Mouse (Mus musculus): Measurements from ENCODE around the gene Pck1. TPM values are rescaled to one million over a fixed set of nuclear protein-coding genes. Genes with fewer than 3 reads are reported as not detected.
A peak's percentile ranks its signal among the peaks of the same experiment; 100 is the strongest.

Pck1 gene
- total and polyA plus RNA-seq, 2 experiments: 240 to 2,488 TPM

DNA sequence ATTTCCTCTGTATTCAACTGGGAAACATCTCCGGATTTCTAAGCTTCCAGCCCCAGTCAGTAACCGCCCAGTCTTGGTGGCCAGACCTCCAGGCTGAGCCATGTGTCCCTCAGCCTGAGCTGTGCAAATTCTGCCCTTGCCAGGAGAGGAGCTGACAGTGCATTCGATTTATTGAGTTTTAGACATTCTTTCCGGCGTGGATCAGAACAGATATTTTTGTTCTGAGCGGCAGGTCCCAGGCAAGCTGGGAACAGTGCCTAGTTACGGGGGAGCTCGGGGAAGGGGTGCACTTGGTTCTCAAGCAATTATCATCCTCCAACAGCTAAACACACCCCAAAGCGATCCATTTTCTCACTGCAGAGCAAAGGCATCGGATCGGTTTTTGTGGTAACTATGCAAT is 9.2 kb upstream of the Pck1 start:
- no peaks in the 10 kb centered on the region for H3K36me3 ChIP-seq (ENCODE audit: control insufficient read depth, insufficient read depth, low read length)
- no peaks in the 10 kb centered on the region for H3K79me2 ChIP-seq (ENCODE audit: control insufficient read depth, insufficient read depth, low read length)
- 17% methylated on average over 11 of the region's 11 CpGs for WGBS
- H3K27ac ChIP-seq (replicated peaks; ENCODE audit: insufficient read depth, low read depth, low read length): peak overlapping the region; percentile 94
- H3K9ac ChIP-seq (ENCODE audit: low read depth, low read length): peak overlapping the region; percentile 80
- H3K27me3 ChIP-seq (ENCODE audit: control insufficient read depth, insufficient read depth, low read length): no peaks in the 10 kb centered on the region
- no peak for TF ChIP-seq CTCF (IDR thresholded peaks at IDR 0.05; ENCODE audit: low read depth, low read length)
- TF ChIP-seq POLR2A (IDR thresholded peaks at IDR 0.05; ENCODE audit: extremely low read depth, insufficient read depth, low read length): no peak
- peak overlapping the region; percentile 42 for H3K4me3 ChIP-seq (ENCODE audit: insufficient read depth, low read depth, low read length)
- peaks cover 41% of the 10 kb centered on the region for H3K4me1 ChIP-seq (ENCODE audit: control insufficient read depth, insufficient read depth, low read length)
- DNase-seq (ENCODE audit: extremely low read depth, low read depth, low spot score): peak; percentile 91

DNA sequence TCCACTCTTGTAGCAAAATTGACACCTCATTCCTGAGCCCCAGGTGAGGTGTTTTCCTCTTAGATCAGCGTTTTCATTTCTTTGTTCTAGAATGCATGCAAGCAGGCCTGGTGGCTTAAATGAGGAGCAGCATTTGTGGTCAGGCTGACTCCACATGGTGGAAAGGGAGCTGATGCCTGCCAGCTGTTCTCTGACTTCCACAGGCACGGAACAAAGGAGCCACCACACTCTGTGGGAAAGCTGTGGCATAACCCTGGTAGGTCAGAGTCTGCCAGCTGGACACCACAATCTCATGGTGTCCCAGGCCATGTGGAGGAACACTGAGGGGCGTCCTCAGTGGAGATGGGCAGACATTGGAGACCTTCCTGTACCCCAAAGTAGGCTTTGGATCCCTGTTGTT is 7.0 kb upstream of the Pck1 start:
- Histone ChIP-seq H3K4me1 (ENCODE audit: control insufficient read depth, insufficient read depth, low read length) (peaks cover 49% of the 10 kb centered on the region), H3K36me3 (ENCODE audit: control insufficient read depth, insufficient read depth, low read length) (no peaks in the 10 kb centered on the region), H3K27ac (replicated peaks; ENCODE audit: insufficient read depth, low read depth, low read length) (peak overlapping the region; percentile 94), H3K79me2 (ENCODE audit: control insufficient read depth, insufficient read depth, low read length) (no peaks in the 10 kb centered on the region), H3K4me3 (ENCODE audit: insufficient read depth, low read depth, low read length) (no peak overlapping the region), H3K9ac (ENCODE audit: low read depth, low read length) (peak overlapping the region; percentile 80), H3K27me3 (ENCODE audit: control insufficient read depth, insufficient read depth, low read length) (no peaks in the 10 kb centered on the region)
- DNase-seq (ENCODE audit: extremely low read depth, low read depth, low spot score): peak; percentile 76
- 29% methylated on average over 3 of the region's 3 CpGs for WGBS
- TF ChIP-seq POLR2A (IDR thresholded peaks at IDR 0.05; ENCODE audit: extremely low read depth, insufficient read depth, low read length): no peak
- no peak for TF ChIP-seq CTCF (IDR thresholded peaks at IDR 0.05; ENCODE audit: low read depth, low read length)

DNA sequence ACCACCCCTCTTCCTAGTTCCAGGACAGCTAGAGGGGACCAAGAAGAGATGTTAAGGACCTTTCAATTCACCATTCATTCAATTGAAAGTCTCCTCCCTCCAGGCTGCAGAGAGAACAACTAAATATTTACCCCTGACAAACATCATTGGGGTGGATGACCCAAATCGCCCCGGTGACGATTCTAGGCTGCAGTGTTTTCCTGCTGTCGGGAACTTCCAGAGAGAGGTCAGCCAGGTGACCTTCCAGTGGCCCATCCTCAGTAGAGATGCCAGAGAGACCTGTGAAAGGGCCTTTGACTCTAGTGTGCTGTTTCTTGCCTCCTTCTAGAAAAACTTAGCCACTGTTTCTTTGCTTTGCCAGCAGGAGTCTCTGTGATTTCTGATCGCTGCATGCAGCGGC is 6.1 kb upstream of the Pck1 start:
- Histone ChIP-seq H3K27ac (replicated peaks; ENCODE audit: insufficient read depth, low read depth, low read length) (peak overlapping the region; percentile 94), H3K9ac (ENCODE audit: low read depth, low read length) (peak overlapping the region; percentile 71), H3K79me2 (ENCODE audit: control insufficient read depth, insufficient read depth, low read length) (no peaks in the 10 kb centered on the region), H3K4me3 (ENCODE audit: insufficient read depth, low read depth, low read length) (no peak overlapping the region; the same call in 1 of the 2 replicates), H3K4me1 (ENCODE audit: control insufficient read depth, insufficient read depth, low read length) (peaks cover 53% of the 10 kb centered on the region), H3K36me3 (ENCODE audit: control insufficient read depth, insufficient read depth, low read length) (no peaks in the 10 kb centered on the region), H3K27me3 (ENCODE audit: control insufficient read depth, insufficient read depth, low read length) (no peaks in the 10 kb centered on the region)
- WGBS: 16% methylated on average over 6 of the region's 6 CpGs
- TF ChIP-seq POLR2A (IDR thresholded peaks at IDR 0.05; ENCODE audit: extremely low read depth, insufficient read depth, low read length) (no peak), CTCF (IDR thresholded peaks at IDR 0.05; ENCODE audit: low read depth, low read length) (no peak)
- peak; percentile 99 for DNase-seq (ENCODE audit: extremely low read depth, low read depth, low spot score)

DNA sequence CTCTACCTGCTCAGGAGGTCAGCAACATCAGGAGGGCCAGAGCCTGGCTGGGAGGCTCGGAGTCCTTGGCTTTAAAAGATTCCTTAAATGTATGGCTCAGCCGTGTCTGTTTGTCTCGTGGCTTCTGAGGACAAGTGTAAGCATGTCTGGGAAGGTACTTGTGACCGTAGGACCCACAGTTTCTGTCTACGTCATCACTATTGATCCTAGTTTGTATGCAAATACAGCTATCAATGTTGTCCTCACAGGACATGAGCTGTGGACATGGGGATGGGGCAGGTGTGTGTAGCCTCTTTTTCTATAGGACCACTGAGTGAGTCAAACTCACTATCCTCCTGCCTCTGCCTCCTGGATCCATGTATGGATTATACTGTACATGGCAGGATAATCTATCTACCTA is 4.8 kb upstream of the Pck1 start:
- DNase-seq (ENCODE audit: extremely low read depth, low read depth, low spot score): peak; percentile 97
- WGBS: 24% methylated on average over 5 of the region's 5 CpGs
- H3K27ac ChIP-seq (replicated peaks; ENCODE audit: insufficient read depth, low read depth, low read length): peak overlapping the region; percentile 93

DNA sequence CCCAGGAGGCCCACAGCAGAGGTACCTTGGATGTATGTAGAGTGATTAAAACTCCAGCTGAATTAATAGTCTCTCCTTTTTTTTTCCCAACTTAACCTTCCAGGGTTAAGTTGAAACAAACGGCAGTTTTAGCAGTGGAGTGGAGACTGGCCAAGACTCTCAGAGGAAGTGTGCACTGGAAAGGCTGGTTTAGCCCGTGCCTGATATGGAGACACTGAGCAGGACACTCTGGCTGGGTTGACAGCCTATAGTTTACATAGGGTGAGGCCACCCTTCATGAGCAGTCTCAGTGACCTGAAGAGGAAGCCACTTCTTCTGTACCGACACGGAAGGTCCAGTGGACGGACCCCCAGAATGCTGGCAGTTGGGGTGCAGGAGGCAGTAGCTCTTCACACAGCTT is 1.5 kb upstream of the Pck1 start:
- TF ChIP-seq POLR2A (IDR thresholded peaks at IDR 0.05; ENCODE audit: extremely low read depth, insufficient read depth, low read length) (no peak), CTCF (IDR thresholded peaks at IDR 0.05; ENCODE audit: low read depth, low read length) (no peak)
- Histone ChIP-seq H3K9ac (ENCODE audit: low read depth, low read length) (peak overlapping the region; percentile 52), H3K36me3 (ENCODE audit: control insufficient read depth, insufficient read depth, low read length) (peaks cover 22% of the 10 kb centered on the region; the same call in 1 of the 2 replicates), H3K27ac (replicated peaks; ENCODE audit: insufficient read depth, low read depth, low read length) (peak overlapping the region; percentile 93), H3K4me1 (ENCODE audit: control insufficient read depth, insufficient read depth, low read length) (peaks cover 32% of the 10 kb centered on the region), H3K79me2 (ENCODE audit: control insufficient read depth, insufficient read depth, low read length) (no peaks in the 10 kb centered on the region; the same call in 1 of the 2 replicates), H3K4me3 (ENCODE audit: insufficient read depth, low read depth, low read length) (no peak overlapping the region), H3K27me3 (ENCODE audit: control insufficient read depth, insufficient read depth, low read length) (no peaks in the 10 kb centered on the region)
- DNase-seq (ENCODE audit: extremely low read depth, low read depth, low spot score): no peak
- 56% methylated on average over 5 of the region's 5 CpGs for WGBS

More for the DNA sequence above, 4.8 kb upstream of the Pck1 start:
- no peak for TF ChIP-seq POLR2A (IDR thresholded peaks at IDR 0.05; ENCODE audit: extremely low read depth, insufficient read depth, low read length)
- TF ChIP-seq CTCF (IDR thresholded peaks at IDR 0.05; ENCODE audit: low read depth, low read length): no peak
- Histone ChIP-seq H3K4me3 (ENCODE audit: insufficient read depth, low read depth, low read length) (no peak overlapping the region), H3K4me1 (ENCODE audit: control insufficient read depth, insufficient read depth, low read length) (peaks cover 58% of the 10 kb centered on the region), H3K9ac (ENCODE audit: low read depth, low read length) (peak overlapping the region; percentile 71), H3K36me3 (ENCODE audit: control insufficient read depth, insufficient read depth, low read length) (no peaks in the 10 kb centered on the region), H3K79me2 (ENCODE audit: control insufficient read depth, insufficient read depth, low read length) (no peaks in the 10 kb centered on the region), H3K27me3 (ENCODE audit: control insufficient read depth, insufficient read depth, low read length) (no peaks in the 10 kb centered on the region)

DNA sequence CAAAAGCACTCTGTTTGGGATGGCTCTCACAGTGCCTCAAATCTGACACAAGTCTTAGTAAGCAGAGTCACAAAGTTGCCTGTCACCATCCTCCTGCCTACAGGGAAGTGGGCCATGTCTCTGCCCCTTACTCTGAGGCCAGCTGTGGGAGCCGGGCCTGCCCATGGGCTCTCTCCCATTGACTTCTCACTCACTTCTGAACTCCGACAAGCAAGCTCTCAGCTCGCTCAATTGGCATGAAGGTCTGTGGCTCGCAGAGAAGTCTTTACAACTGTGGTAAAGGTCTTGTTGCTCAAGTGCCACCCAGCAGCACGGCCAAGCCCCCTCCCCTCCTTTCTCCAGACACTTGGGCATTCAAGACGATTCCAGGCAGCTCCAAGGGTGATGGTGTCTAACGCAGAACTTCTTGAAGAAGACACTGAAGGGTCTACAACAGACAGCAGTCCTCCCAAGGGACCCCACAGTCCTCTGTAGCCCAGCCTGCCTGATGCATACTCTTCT is 1.0 kb upstream of the Pck1 start:
- no peaks in the 10 kb centered on the region; the same call in 1 of the 2 replicates for H3K79me2 ChIP-seq (ENCODE audit: control insufficient read depth, insufficient read depth, low read length)
- TF ChIP-seq POLR2A (IDR thresholded peaks at IDR 0.05; ENCODE audit: extremely low read depth, insufficient read depth, low read length) (no peak), CTCF (IDR thresholded peaks at IDR 0.05; ENCODE audit: low read depth, low read length) (no peak)
- peaks cover 25% of the 10 kb centered on the region for H3K36me3 ChIP-seq (ENCODE audit: control insufficient read depth, insufficient read depth, low read length)
- DNase-seq (ENCODE audit: extremely low read depth, low read depth, low spot score): peak; percentile 53
- no peaks in the 10 kb centered on the region for H3K27me3 ChIP-seq (ENCODE audit: control insufficient read depth, insufficient read depth, low read length)
- peak overlapping the region; percentile 52 for H3K9ac ChIP-seq (ENCODE audit: low read depth, low read length)
- H3K27ac ChIP-seq (replicated peaks; ENCODE audit: insufficient read depth, low read depth, low read length): peak overlapping the region; percentile 93
- H3K4me1 ChIP-seq (ENCODE audit: control insufficient read depth, insufficient read depth, low read length): peaks cover 32% of the 10 kb centered on the region
- WGBS: 45% methylated on average over 7 of the region's 7 CpGs
- H3K4me3 ChIP-seq (ENCODE audit: insufficient read depth, low read depth, low read length): no peak overlapping the region

Measured in liver, adult 2 months (tissue).